9 mouse cellular contexts compared by ENCODE assay signal in the genomic region with DNA sequence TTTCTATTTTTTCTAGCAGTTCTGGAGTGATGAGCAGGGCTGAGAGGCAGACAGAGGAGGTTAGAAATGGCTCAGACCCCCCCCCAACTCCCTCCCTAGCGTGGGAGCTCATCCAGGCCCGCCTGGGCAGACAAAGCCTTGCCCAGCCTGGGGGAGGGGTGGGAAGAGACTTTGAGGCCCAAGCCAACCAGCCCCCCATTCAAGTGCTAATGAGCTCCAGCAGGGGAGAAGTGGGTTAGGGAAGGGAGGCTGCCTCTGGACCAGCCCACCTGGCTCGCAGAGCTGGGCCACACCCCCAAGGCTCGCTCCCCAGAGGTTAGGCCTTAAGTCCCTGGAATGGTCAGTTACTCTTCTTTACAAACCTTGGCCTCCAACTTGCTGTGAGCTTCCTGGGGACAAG. TPM values are rescaled to one million over a fixed set of nuclear protein-coding genes. Genes with fewer than 3 reads are reported as not detected.
DNase-seq lines count a peak whose midpoint lies in the region; ATAC-seq and TF ChIP-seq lines count a peak whose summit lies in the region.
"Had no signal": no experiment of that assay in that cellular context is flagged by ENCODE, and none has a peak within 500 bp of the region (broad histone marks: within the 10 kb centered on the region; RNA-seq: fewer than 3 reads in every experiment).

No protein-coding gene starts in this region.

- H3K4me2 ChIP-seq in hindbrain, embryonic 13.5 days = peak overlapping the region; percentile 95

- H3K36me3 ChIP-seq in thymus, adult 2 months (ENCODE audit: control insufficient read depth, insufficient read depth, low read length) = no peaks in the 10 kb centered on the region
- no peaks in the 10 kb centered on the region for H3K36me3 ChIP-seq in hindbrain, embryonic 13.5 days

- peak; percentile 96 for DNase-seq in heart, adult 11 months
- no peak for DNase-seq in heart, postnatal 10 days
- DNase-seq in thymus, adult 2 months = no peak
- DNase-seq in thymus, adult 18-20 months = no peak
- DNase-seq in mesoderm, embryonic 11.5 days (ENCODE audit: low read depth, low spot score) = peak; percentile 88

- peak; percentile 15 for ATAC-seq in hindbrain, embryonic 13.5 days (ENCODE audit: low FRiP score)
- no peak for ATAC-seq in erythroblast, adult 5-6 weeks (replicated peaks; ENCODE audit: low FRiP score, poor library complexity, severe bottlenecking)
- ATAC-seq in erythroid progenitor cell, adult 5-6 weeks (replicated peaks; ENCODE audit: low FRiP score, poor library complexity, severe bottlenecking) = no peak

- intact Hi-C loops in heart, postnatal 10 days (cut with DNase I) = no loop called here

- peak overlapping the region; percentile 94 for H3K9ac ChIP-seq in hindbrain, embryonic 13.5 days

- TF ChIP-seq POLR2A in thymus, adult 2 months (IDR thresholded peaks at IDR 0.05; ENCODE audit: control insufficient read depth, extremely low read depth, insufficient read depth, low read length, poor library complexity) = no peak

- H3K4me3 ChIP-seq in thymus, adult 2 months (ENCODE audit: control insufficient read depth, insufficient read depth, low read length) = no peak overlapping the region
- peak overlapping the region; percentile 25 for H3K4me3 ChIP-seq in hindbrain, embryonic 13.5 days

- no peaks in the 10 kb centered on the region for H3K27me3 ChIP-seq in thymus, adult 2 months (ENCODE audit: control insufficient read depth, insufficient read depth, low read length)
- no peaks in the 10 kb centered on the region for H3K27me3 ChIP-seq in hindbrain, embryonic 13.5 days

- H3K4me1 ChIP-seq in thymus, adult 2 months (replicated peaks; ENCODE audit: control insufficient read depth, insufficient read depth, low read length) = peaks cover 71% of the 10 kb centered on the region
- peaks cover 93% of the 10 kb centered on the region for H3K4me1 ChIP-seq in hindbrain, embryonic 13.5 days (replicated peaks)

- peak overlapping the region; percentile 79; the same call in 1 of the 2 replicates for H3K27ac ChIP-seq in thymus, adult 2 months (ENCODE audit: control insufficient read depth, insufficient read depth, low read length)
- peak overlapping the region; percentile 97 for H3K27ac ChIP-seq in hindbrain, embryonic 13.5 days

- no peaks in the 10 kb centered on the region for H3K9me3 ChIP-seq in hindbrain, embryonic 13.5 days

- TF ChIP-seq CTCF in thymus, adult 2 months (IDR thresholded peaks at IDR 0.05; ENCODE audit: borderline replicate concordance, control insufficient read depth, extremely low read depth, insufficient read depth, low read length, poor library complexity) = no peak

- 70% methylated on average over 4 of the region's 4 CpGs for WGBS in thymus, adult 2 months
- 2% methylated on average over 4 of the region's 4 CpGs for WGBS in hindbrain, embryonic 13.5 days

RNA-seq across cellular contexts. Expression of gene Gnai2, which starts 4.6 kb away (rescaled TPM):
- 100 to 1,000 TPM; 422 to 478 TPM for total RNA-seq in heart, postnatal 10 days (2021)
- polyA plus RNA-seq in thymus, adult 2 months (2012; rRNA removed) = 1,154 and 1,267 TPM in 2 replicates
- 335 and 338 TPM in 2 replicates for polyA plus RNA-seq in hindbrain, embryonic 13.5 days (2015; fragmentation: Nextera tagmentation; extraction: Ambion mirVana)
- 183 and 189 TPM in 2 replicates for total RNA-seq in erythroblast, adult 5-6 weeks (2015; ENCODE audit: low replicate concordance)
- total RNA-seq in erythroblast, adult 5-6 weeks (2017; ENCODE audit: low replicate concordance) = 162 and 183 TPM in 2 replicates
- 382 and 420 TPM in 2 replicates for total RNA-seq in erythroid progenitor cell, adult 5-6 weeks (2015; ENCODE audit: low replicate concordance)
- total RNA-seq in erythroid progenitor cell, adult 5-6 weeks (2017; ENCODE audit: low replicate concordance) = 334 and 357 TPM in 2 replicates

RNA-seq across cellular contexts. Expression of gene Sema3b, which starts 21.5 kb away (rescaled TPM):
- 10 to 100 TPM; 15.4 to 17.3 TPM for total RNA-seq in heart, postnatal 10 days (2021)
- 4.3 and 4.9 TPM in 2 replicates for polyA plus RNA-seq in thymus, adult 2 months (2012; rRNA removed)
- polyA plus RNA-seq in hindbrain, embryonic 13.5 days (2015; fragmentation: Nextera tagmentation; extraction: Ambion mirVana) = 3.4 and 4.2 TPM in 2 replicates
- not detected in 2 replicates for total RNA-seq in erythroblast, adult 5-6 weeks (2015; ENCODE audit: low replicate concordance)
- total RNA-seq in erythroblast, adult 5-6 weeks (2017; ENCODE audit: low replicate concordance) = not detected in 2 replicates
- total RNA-seq in erythroid progenitor cell, adult 5-6 weeks (2015; ENCODE audit: low replicate concordance) = not detected in 2 replicates
- total RNA-seq in erythroid progenitor cell, adult 5-6 weeks (2017; ENCODE audit: low replicate concordance) = not detected in 2 replicates

RNA-seq across cellular contexts. Expression of gene Slc38a3, which starts 38.8 kb away (rescaled TPM):
- 10 to 100 TPM; 20.5 to 22.6 TPM for total RNA-seq in heart, postnatal 10 days (2021)
- polyA plus RNA-seq in thymus, adult 2 months (2012; rRNA removed) = 9.1 and 11.2 TPM in 2 replicates
- 25.3 and 26.2 TPM in 2 replicates for polyA plus RNA-seq in hindbrain, embryonic 13.5 days (2015; fragmentation: Nextera tagmentation; extraction: Ambion mirVana)
- total RNA-seq in erythroblast, adult 5-6 weeks (2015; ENCODE audit: low replicate concordance) = not detected in 2 replicates
- not detected in 2 replicates for total RNA-seq in erythroblast, adult 5-6 weeks (2017; ENCODE audit: low replicate concordance)
- not detected in 2 replicates for total RNA-seq in erythroid progenitor cell, adult 5-6 weeks (2015; ENCODE audit: low replicate concordance)
- total RNA-seq in erythroid progenitor cell, adult 5-6 weeks (2017; ENCODE audit: low replicate concordance) = not detected in 2 replicates
- total RNA-seq: MEL had no signal

RNA-seq across cellular contexts. Expression of gene Ifrd2, which starts 43.1 kb away (rescaled TPM):
- total RNA-seq in heart, postnatal 10 days (2021) = 10 to 100 TPM; 36.9 to 40.7 TPM
- 65.1 and 67.4 TPM in 2 replicates for polyA plus RNA-seq in thymus, adult 2 months (2012; rRNA removed)
- 11.8 and 14.1 TPM in 2 replicates for polyA plus RNA-seq in hindbrain, embryonic 13.5 days (2015; fragmentation: Nextera tagmentation; extraction: Ambion mirVana)
- 207 and 270 TPM in 2 replicates for total RNA-seq in erythroblast, adult 5-6 weeks (2015; ENCODE audit: low replicate concordance)
- 204 and 217 TPM in 2 replicates for total RNA-seq in erythroblast, adult 5-6 weeks (2017; ENCODE audit: low replicate concordance)
- total RNA-seq in erythroid progenitor cell, adult 5-6 weeks (2015; ENCODE audit: low replicate concordance) = 206 and 249 TPM in 2 replicates
- 122 and 166 TPM in 2 replicates for total RNA-seq in erythroid progenitor cell, adult 5-6 weeks (2017; ENCODE audit: low replicate concordance)

RNA-seq across cellular contexts. Expression of gene Gnat1, which starts 48.9 kb away (rescaled TPM):
- total RNA-seq in heart, postnatal 10 days (2021) = not detected
- 0.13 and 0.34 TPM in 2 replicates for polyA plus RNA-seq in thymus, adult 2 months (2012; rRNA removed)
- polyA plus RNA-seq in hindbrain, embryonic 13.5 days (2015; fragmentation: Nextera tagmentation; extraction: Ambion mirVana) = 1.8 TPM in 2 replicates
- not detected in 2 replicates for total RNA-seq in erythroblast, adult 5-6 weeks (2015; ENCODE audit: low replicate concordance)
- total RNA-seq in erythroblast, adult 5-6 weeks (2017; ENCODE audit: low replicate concordance) = not detected in 2 replicates
- total RNA-seq in erythroid progenitor cell, adult 5-6 weeks (2015; ENCODE audit: low replicate concordance) = not detected in 2 replicates
- total RNA-seq in erythroid progenitor cell, adult 5-6 weeks (2017; ENCODE audit: low replicate concordance) = 1.9 TPM in 1 of 2 replicates, not detected in the other

Comparison
In these comparisons a context has a peak if more than half of its experiments do, and no peak if none do; other contexts are left out.
1. DNase-seq: peak in heart, adult 11 months (single experiment) and mesoderm, embryonic 11.5 days (single experiment); none in heart, postnatal 10 days (0 of 2), thymus, adult 2 months (single experiment) and thymus, adult 18-20 months (0 of 2).
2. RNA of gene Sema3b, which starts 21.5 kb away (total RNA-seq): 15.4 to 17.3 TPM in heart, postnatal 10 days; not detected in erythroblast, adult 5-6 weeks and not detected in erythroid progenitor cell, adult 5-6 weeks; every median in the first group is over 10 times any median in the second.
3. RNA of gene Slc38a3, which starts 38.8 kb away (total RNA-seq): 20.5 to 22.6 TPM in heart, postnatal 10 days; not detected in erythroblast, adult 5-6 weeks and not detected in erythroid progenitor cell, adult 5-6 weeks; every median in the first group is over 10 times any median in the second.